Mouse (Mus musculus) stomach, embryonic 15.5 days (tissue): ENCODE data around the gene Atxn7l1. TPM values are rescaled to one million over a fixed set of nuclear protein-coding genes. Genes with fewer than 3 reads are reported as not detected.

Experiments used
- ATAC-seq: fragments of 200-750 bp; cut with Nextera tagmentation; 2 replicates; pipeline ENCODE4 v1.8.0; 2017; ENCODE audit warnings: low read depth, moderate number of reproducible peaks, moderate TSS enrichment; ENCODE audit not compliant: insufficient read depth, low FRiP score
- H3K27ac ChIP-seq: fragments of 300-500 bp; sonication (generic); 2 replicates; pipeline ENCODE4 v1.5.1; 2015; ENCODE audit warnings: mild to moderate bottlenecking, inconsistent platforms
- H3K27me3 ChIP-seq: fragments of 300-500 bp; sonication (generic); replicated peaks from 2 replicates; pipeline ENCODE4 v1.6.1; 2015; ENCODE audit warnings: inconsistent platforms
- H3K36me3 ChIP-seq: fragments of 300-500 bp; sonication (generic); 2 replicates; pipeline ENCODE4 v1.6.1; 2015; ENCODE audit warnings: inconsistent platforms
- H3K4me1 ChIP-seq: fragments of 300-500 bp; sonication (generic); 2 replicates; pipeline ENCODE4 v1.6.1; 2015; ENCODE audit warnings: inconsistent platforms
- H3K4me2 ChIP-seq: fragments of 300-500 bp; sonication (generic); 2 replicates; pipeline ENCODE4 v1.6.1; 2015; ENCODE audit warnings: mild to moderate bottlenecking, inconsistent platforms
- H3K4me3 ChIP-seq: fragments of 300-500 bp; sonication (generic); replicated peaks from 2 replicates; pipeline ENCODE4 v1.5.1; 2015; ENCODE audit warnings: inconsistent platforms
- H3K9ac ChIP-seq: fragments of 300-500 bp; sonication (generic); 2 replicates; pipeline ENCODE4 v1.6.1; 2015; ENCODE audit warnings: inconsistent platforms
- H3K9me3 ChIP-seq: fragments of 300-500 bp; sonication (generic); 2 replicates; pipeline ENCODE4 v1.6.1; 2016; ENCODE audit warnings: inconsistent platforms
- whole genome bisulfite sequencing: fragments of 180-500 bp; shearing (Covaris S2); methylation state at CpG from one replicate; pipeline ENCODE4 v1.1.7; 2015; 5-methylcytosine and 5-hydroxymethylcytosine counted together
- polyA plus RNA-seq: library from polyadenylated mRNA; unstranded; fragments of >200 nt; fragmentation: Nextera tagmentation; extraction: Ambion mirVana; gene quantifications from 2 replicates; pipeline ENCODE4 v1.2.1, GENCODE M21; 2015

Gene Atxn7l1
- polyA plus RNA-seq, 1 experiment from 2014 or later, result 13.1 TPM

DNA sequence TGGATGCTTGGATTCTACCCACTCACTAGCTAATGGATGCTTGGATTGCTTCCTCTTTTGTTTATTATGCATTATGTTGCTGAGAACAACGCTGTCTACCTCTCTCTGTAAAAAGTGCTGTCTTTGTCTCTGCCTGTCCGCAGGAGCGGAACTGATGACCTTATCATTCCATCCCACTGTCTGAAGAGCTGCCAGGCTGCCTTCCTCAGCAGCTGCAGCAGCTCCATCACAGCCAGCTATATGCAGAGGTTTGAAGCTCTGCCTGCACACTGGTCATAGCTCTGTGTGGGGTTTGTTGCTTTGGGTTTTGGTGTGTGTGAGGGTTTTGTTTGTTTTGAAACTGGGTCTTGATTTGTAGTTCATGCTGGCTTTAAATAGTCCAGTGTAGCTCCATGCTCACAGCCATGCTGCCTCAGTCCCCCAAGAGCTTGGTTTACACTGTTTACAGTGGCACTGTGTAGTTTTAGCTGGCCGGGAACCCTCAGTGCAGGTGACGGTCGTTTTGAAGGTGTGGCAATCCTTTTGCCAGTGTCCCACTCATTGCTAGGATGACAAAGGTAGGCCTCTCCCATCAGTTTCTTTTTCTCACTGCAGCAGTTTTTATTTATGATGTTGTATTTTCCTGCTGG is 258.0 kb downstream of the Atxn7l1 start:
- Histone ChIP-seq H3K4me2 (no peak overlapping the region), H3K27ac (no peak overlapping the region), H3K9me3 (no peaks in the 10 kb centered on the region), H3K4me3 (no peak overlapping the region), H3K9ac (no peak overlapping the region), H3K27me3 (no peaks in the 10 kb centered on the region), H3K4me1 (no peaks in the 10 kb centered on the region), H3K36me3 (no peaks in the 10 kb centered on the region)
- ATAC-seq, result no peak
- 42% methylated on average over 6 of the region's 6 CpGs for WGBS

DNA sequence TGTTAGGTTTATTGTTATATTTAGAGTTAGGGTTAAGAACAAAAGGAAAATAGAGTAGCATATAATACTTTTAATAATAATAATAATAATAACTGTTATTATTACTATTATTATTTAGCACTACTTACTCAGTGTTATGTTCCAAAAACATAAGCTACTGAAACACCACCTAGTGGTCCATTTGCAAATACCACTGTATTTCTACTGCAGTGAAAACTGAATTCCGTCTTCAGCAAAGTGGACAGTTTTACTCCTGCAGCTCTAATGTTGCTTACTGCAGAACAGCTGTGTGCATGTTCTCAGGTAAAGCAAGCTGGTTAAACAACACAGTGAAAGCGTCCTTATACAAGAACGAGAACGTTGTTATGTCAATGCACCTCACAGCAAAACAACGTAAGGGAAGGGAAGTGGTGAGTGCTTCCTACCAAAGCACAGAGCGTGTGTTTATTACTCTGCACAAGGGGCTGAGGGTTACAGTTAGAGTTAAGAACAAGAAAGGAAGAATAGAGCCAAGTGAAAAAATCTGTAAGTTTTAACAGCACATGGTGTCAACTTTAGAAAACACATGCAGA is 264.2 kb downstream of the Atxn7l1 start:
- Histone ChIP-seq H3K4me3 (no peak overlapping the region), H3K27ac (no peak overlapping the region), H3K9ac (no peak overlapping the region), H3K4me1 (no peaks in the 10 kb centered on the region), H3K27me3 (no peaks in the 10 kb centered on the region), H3K4me2 (no peak overlapping the region), H3K9me3 (no peaks in the 10 kb centered on the region), H3K36me3 (no peaks in the 10 kb centered on the region)
- no peak for ATAC-seq
- WGBS, result 44% methylated on average over 6 of the region's 6 CpGs

Other genes starting within 250 kb of the Atxn7l1 start
- 162 and 165 TPM in 2 replicates for gene Sypl, start 193.8 kb upstream of the Atxn7l1 start, polyA plus RNA-seq
- 0.08 and 0.13 TPM in 2 replicates for gene Cdhr3, start 54.8 kb upstream of the Atxn7l1 start, polyA plus RNA-seq
- gene Efcab10, start 247.2 kb downstream of the Atxn7l1 start, polyA plus RNA-seq, result 0.55 TPM in 1 of 2 replicates, not detected in the other